Mouse (Mus musculus) erythroblast, adult 5-6 weeks (primary cell): ENCODE measurements around the gene Ggcx. TPM values are rescaled to one million over a fixed set of nuclear protein-coding genes. Genes with fewer than 3 reads are reported as not detected.

ENCODE experiments used
- total RNA-seq, 2 experiments: library from RNA; stranded (forward) in 1 of 2; stranded (reverse) in 1 of 2; fragments of 150-400 nt in 1 of 2; fragments of 200-764, 138-1000 nt in 1 of 2; gene quantifications; 2 replicates each; pipeline versions ENCODE4 v1.2.3 to v1.2.4; 2015 to 2017; ENCODE audit warnings: low replicate concordance in 2 of 2

The Ggcx gene
- total RNA-seq, 2 experiments from 2014 or later: 0.85 to 5.0 TPM

Other genes starting within 250 kb of the Ggcx start
- gene Atoh8, start 178.7 kb upstream of the Ggcx start, total RNA-seq (2015; ENCODE audit: low replicate concordance): not detected in 2 replicates
- gene Atoh8, start 178.7 kb upstream of the Ggcx start, total RNA-seq (2017; ENCODE audit: low replicate concordance): not detected in 2 replicates
- gene Sftpb, start 109.7 kb upstream of the Ggcx start, total RNA-seq (2015; ENCODE audit: low replicate concordance): not detected in 2 replicates
- 1.6 TPM in 1 of 2 replicates, not detected in the other for gene Sftpb, start 109.7 kb upstream of the Ggcx start, total RNA-seq (2017; ENCODE audit: low replicate concordance)
- gene Usp39, start 69.1 kb upstream of the Ggcx start, total RNA-seq (2015; ENCODE audit: low replicate concordance): 25.4 and 28.0 TPM in 2 replicates
- 27.8 and 34.2 TPM in 2 replicates for gene Usp39, start 69.1 kb upstream of the Ggcx start, total RNA-seq (2017; ENCODE audit: low replicate concordance)
- 9.2 and 11.5 TPM in 2 replicates for gene 0610030E20Rik, start 67.0 kb upstream of the Ggcx start, total RNA-seq (2015; ENCODE audit: low replicate concordance)
- gene 0610030E20Rik, start 67.0 kb upstream of the Ggcx start, total RNA-seq (2017; ENCODE audit: low replicate concordance): 8.8 and 15.0 TPM in 2 replicates
- gene Tmem150a, start 58.9 kb upstream of the Ggcx start, total RNA-seq (2015; ENCODE audit: low replicate concordance): 1.5 TPM in 1 of 2 replicates, not detected in the other
- gene Tmem150a, start 58.9 kb upstream of the Ggcx start, total RNA-seq (2017; ENCODE audit: low replicate concordance): 1.4 TPM in 1 of 2 replicates, not detected in the other
- 37.1 and 51.6 TPM in 2 replicates for gene Rnf181, start 47.4 kb upstream of the Ggcx start, total RNA-seq (2015; ENCODE audit: low replicate concordance)
- 44.0 and 47.3 TPM in 2 replicates for gene Rnf181, start 47.4 kb upstream of the Ggcx start, total RNA-seq (2017; ENCODE audit: low replicate concordance)
- gene Vamp5, start 33.8 kb upstream of the Ggcx start, total RNA-seq (2015; ENCODE audit: low replicate concordance): 55.7 and 57.1 TPM in 2 replicates
- 9.5 and 21.2 TPM in 2 replicates for gene Vamp5, start 33.8 kb upstream of the Ggcx start, total RNA-seq (2017; ENCODE audit: low replicate concordance)
- 68.5 and 70.1 TPM in 2 replicates for gene Vamp8, start 23.6 kb upstream of the Ggcx start, total RNA-seq (2015; ENCODE audit: low replicate concordance)
- gene Vamp8, start 23.6 kb upstream of the Ggcx start, total RNA-seq (2017; ENCODE audit: low replicate concordance): 91.4 and 102 TPM in 2 replicates
- gene Mat2a, start 25.2 kb downstream of the Ggcx start, total RNA-seq (2015; ENCODE audit: low replicate concordance): 77.8 and 93.8 TPM in 2 replicates
- gene Mat2a, start 25.2 kb downstream of the Ggcx start, total RNA-seq (2017; ENCODE audit: low replicate concordance): 44.9 and 67.3 TPM in 2 replicates
- gene Sh2d6, start 107.4 kb downstream of the Ggcx start, total RNA-seq (2015; ENCODE audit: low replicate concordance): not detected in 2 replicates
- gene Sh2d6, start 107.4 kb downstream of the Ggcx start, total RNA-seq (2017; ENCODE audit: low replicate concordance): not detected in 2 replicates
- gene Capg, start 130.1 kb downstream of the Ggcx start, total RNA-seq (2015; ENCODE audit: low replicate concordance): 10.2 and 21.1 TPM in 2 replicates
- gene Capg, start 130.1 kb downstream of the Ggcx start, total RNA-seq (2017; ENCODE audit: low replicate concordance): 22.2 and 29.0 TPM in 2 replicates
- gene Elmod3, start 184.1 kb downstream of the Ggcx start, total RNA-seq (2015; ENCODE audit: low replicate concordance): 2.1 and 5.6 TPM in 2 replicates
- 0.85 and 6.0 TPM in 2 replicates for gene Elmod3, start 184.1 kb downstream of the Ggcx start, total RNA-seq (2017; ENCODE audit: low replicate concordance)
- gene Retsat, start 184.2 kb downstream of the Ggcx start, total RNA-seq (2015; ENCODE audit: low replicate concordance): 1.7 and 4.0 TPM in 2 replicates
- 3.5 and 3.8 TPM in 2 replicates for gene Retsat, start 184.2 kb downstream of the Ggcx start, total RNA-seq (2017; ENCODE audit: low replicate concordance)
- 17.9 and 24.9 TPM in 2 replicates for gene Tgoln1, start 202.7 kb downstream of the Ggcx start, total RNA-seq (2015; ENCODE audit: low replicate concordance)
- gene Tgoln1, start 202.7 kb downstream of the Ggcx start, total RNA-seq (2017; ENCODE audit: low replicate concordance): 19.8 and 20.2 TPM in 2 replicates